Mouse (Mus musculus) thymus, adult 2 months (tissue): ENCODE results near the gene Nop9. TPM values are rescaled to one million over a fixed set of nuclear protein-coding genes. Genes with fewer than 3 reads are reported as not detected.

Source experiments
- DNase-seq: peaks from one replicate; pipeline ENCODE4 v3.0.0; 2021
- H3K27ac ChIP-seq: fragments of 200-500 bp; 2 replicates; pipeline ENCODE4 v1.5.1; 2012; ENCODE audit warnings: low read length, control low read depth; ENCODE audit not compliant: control insufficient read depth, insufficient read depth
- H3K27me3 ChIP-seq: fragments of 200-500 bp; 2 replicates; pipeline ENCODE4 v1.6.1; 2012; ENCODE audit warnings: mild to moderate bottlenecking, low read length, moderate library complexity, mixed read lengths; ENCODE audit not compliant: control insufficient read depth, insufficient read depth
- H3K36me3 ChIP-seq: fragments of 200-500 bp; 2 replicates; pipeline ENCODE4 v1.6.1; 2012; ENCODE audit warnings: mild to moderate bottlenecking, low read length, moderate library complexity; ENCODE audit not compliant: control insufficient read depth, insufficient read depth
- H3K4me1 ChIP-seq: fragments of 200-500 bp; replicated peaks from 2 replicates; pipeline ENCODE4 v1.6.1; 2012; ENCODE audit warnings: low read length; ENCODE audit not compliant: control insufficient read depth, insufficient read depth
- H3K4me3 ChIP-seq: fragments of 200-500 bp; 2 replicates; pipeline ENCODE4 v1.5.1; 2012; ENCODE audit warnings: mild to moderate bottlenecking, low read length, control low read depth, moderate library complexity; ENCODE audit not compliant: control insufficient read depth, insufficient read depth
- CTCF ChIP-seq: fragments of 200-500 bp; IDR thresholded peaks from 2 replicates; pipeline ENCODE4 v1.5.1; 2012; ENCODE audit warnings: mild to moderate bottlenecking, control low read depth, low read length, moderate library complexity, borderline replicate concordance; ENCODE audit not compliant: control insufficient read depth, poor library complexity, insufficient read depth; ENCODE audit errors: extremely low read depth
- POLR2A ChIP-seq: fragments of 200-500 bp; IDR thresholded peaks from 2 replicates; pipeline ENCODE4 v1.6.1; 2012; ENCODE audit warnings: mild to moderate bottlenecking, low read length, control low read depth, moderate library complexity; ENCODE audit not compliant: control insufficient read depth, poor library complexity, insufficient read depth; ENCODE audit errors: extremely low read depth
- WGBS: fragments of 180-500 bp; shearing (Covaris S2); methylation state at CpG from one replicate; pipeline ENCODE4 v1.1.7; 2018; 5-methylcytosine and 5-hydroxymethylcytosine counted together
- polyA plus RNA-seq: library from polyadenylated mRNA; depleted of rRNA; stranded (reverse); fragments of >200 nt; gene quantifications from 2 replicates; pipeline ENCODE4 v1.2.3, GENCODE M21; 2012

The Nop9 gene
- polyA plus RNA-seq, 1 experiment = 41.5 TPM

GRCm38 (mm10) chr14:55778686-55779085 is 33.2 kb downstream of the Nop9 start:
- TF ChIP-seq POLR2A = no peak
- TF ChIP-seq CTCF = no peak
- H3K4me1 ChIP-seq = no peaks in the 10 kb centered on the region
- no peak for DNase-seq
- no peaks in the 10 kb centered on the region for H3K36me3 ChIP-seq
- H3K27me3 ChIP-seq = no peaks in the 10 kb centered on the region
- no peak overlapping the region for H3K4me3 ChIP-seq
- WGBS = 97% methylated on average over 15 of the region's 15 CpGs
- H3K27ac ChIP-seq = no peak overlapping the region

- peak; percentile 0 for DNase-seq
- TF ChIP-seq CTCF (no peak), POLR2A (no peak)
- Histone ChIP-seq H3K27me3 (no peaks in the 10 kb centered on the region), H3K27ac (no peak overlapping the region), H3K4me1 (no peaks in the 10 kb centered on the region), H3K4me3 (no peak overlapping the region), H3K36me3 (no peaks in the 10 kb centered on the region)
- 86% methylated on average over 16 of the region's 16 CpGs for WGBS
Measured at GRCm38 (mm10) chr14:55779656-55780055, 34.2 kb downstream of the Nop9 start.

GRCm38 (mm10) chr14:55780736-55781135 is 35.2 kb downstream of the Nop9 start:
- H3K4me1 ChIP-seq = no peaks in the 10 kb centered on the region
- DNase-seq = no peak
- no peak for TF ChIP-seq POLR2A
- no peak for TF ChIP-seq CTCF
- H3K27me3 ChIP-seq = no peaks in the 10 kb centered on the region
- WGBS = 87% methylated on average over 11 of the region's 11 CpGs
- H3K27ac ChIP-seq = no peak overlapping the region
- no peaks in the 10 kb centered on the region for H3K36me3 ChIP-seq
- H3K4me3 ChIP-seq = no peak overlapping the region

- Histone ChIP-seq H3K4me3 (no peak overlapping the region), H3K4me1 (no peaks in the 10 kb centered on the region), H3K36me3 (no peaks in the 10 kb centered on the region), H3K27me3 (no peaks in the 10 kb centered on the region), H3K27ac (no peak overlapping the region)
- TF ChIP-seq CTCF (peak; percentile 76; the same call in 1 of the 2 replicates), POLR2A (no peak)
- DNase-seq = peak; percentile 46
- 26% methylated on average over 14 of the region's 14 CpGs for WGBS
Measured at GRCm38 (mm10) chr14:55781310-55781709, 35.8 kb downstream of the Nop9 start.

DNA sequence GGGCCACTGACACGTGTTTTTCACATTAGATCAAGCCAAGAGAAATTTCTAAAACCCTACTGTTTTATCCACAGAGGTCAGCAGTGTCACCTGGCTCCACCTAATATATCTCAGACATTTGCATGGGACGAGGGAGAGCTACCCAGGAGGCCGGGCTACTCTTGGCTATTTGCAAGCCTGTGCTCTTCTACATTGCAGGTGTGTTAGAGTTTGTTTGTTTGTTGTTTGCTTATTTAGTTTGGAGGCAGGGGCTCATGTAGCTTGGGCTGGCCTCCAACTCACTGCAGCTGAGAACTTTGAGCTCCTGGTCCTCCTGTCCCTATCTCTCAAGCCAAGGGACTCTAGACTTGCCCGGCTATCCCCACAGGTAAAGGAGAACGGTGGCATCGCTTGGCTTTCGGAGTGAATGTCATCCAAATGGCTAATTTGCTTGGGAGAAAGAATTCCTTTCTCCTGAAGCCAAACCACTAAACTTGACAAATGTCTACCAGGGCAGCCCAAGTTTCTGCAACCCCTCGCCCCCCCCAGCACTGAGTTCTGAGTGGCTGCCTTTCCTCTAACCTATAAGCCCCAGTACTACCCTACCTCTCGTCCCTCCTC is 37.0 kb downstream of the Nop9 start:
- WGBS = 84% methylated on average over 9 of the region's 9 CpGs
- H3K27ac ChIP-seq = no peak overlapping the region
- no peak for DNase-seq
- no peak for TF ChIP-seq POLR2A
- TF ChIP-seq CTCF = no peak
- H3K4me3 ChIP-seq = no peak overlapping the region
- H3K36me3 ChIP-seq = no peaks in the 10 kb centered on the region
- peaks cover 1% of the 10 kb centered on the region; the same call in 1 of the 2 replicates for H3K4me1 ChIP-seq
- no peaks in the 10 kb centered on the region for H3K27me3 ChIP-seq

- peak; percentile 0 for DNase-seq
- Histone ChIP-seq H3K36me3 (no peaks in the 10 kb centered on the region), H3K27me3 (no peaks in the 10 kb centered on the region), H3K27ac (no peak overlapping the region), H3K4me1 (peaks cover 10% of the 10 kb centered on the region), H3K4me3 (no peak overlapping the region)
- no peak for TF ChIP-seq CTCF
- TF ChIP-seq POLR2A = no peak
- 72% methylated on average over 31 of the region's 31 CpGs for WGBS
Measured at GRCm38 (mm10) chr14:55783171-55783957, 37.9 kb downstream of the Nop9 start.
